ENCODE assay signal across 30 mouse cellular contexts in genomic region chr8:71567587-71567986, GRCm38 (mm10). TPM values are rescaled to one million over a fixed set of nuclear protein-coding genes. Genes with fewer than 3 reads are reported as not detected.
DNase-seq lines count a peak whose midpoint lies in the region; ATAC-seq and TF ChIP-seq lines count a peak whose summit lies in the region.
"Had no signal": no experiment of that assay in that cellular context is flagged by ENCODE, and none has a peak within 500 bp of the region (broad histone marks: within the 10 kb centered on the region; RNA-seq: fewer than 3 reads in every experiment).

No protein-coding gene starts in this region.

- intact Hi-C loops in left cerebral cortex, adult 2 months (cut with DNase I): no loop called here
- intact Hi-C loops in left cerebral cortex, postnatal 4 days (cut with DNase I): loop anchor here (10.0 kb wide), 1 partner anchor 97 kb away; no protein-coding TSS in a partner anchor

- H3K27me3 ChIP-seq in hindbrain, postnatal 0 days (ENCODE audit: insufficient read depth, low read length): 0 out of 2 replicates have a peak, but pooled peaks cover under 1% of the 10 kb centered on the region
- peaks cover 24% of the 10 kb centered on the region for H3K27me3 ChIP-seq in hindbrain, embryonic 14.5 days (ENCODE audit: control insufficient read depth, insufficient read depth, low read length)
- H3K27me3 ChIP-seq in liver, postnatal 0 days (ENCODE audit: insufficient read depth, low read length): peaks cover 9% of the 10 kb centered on the region; the same call in 1 of the 2 replicates

- H3K4me3 ChIP-seq in hindbrain, postnatal 0 days (ENCODE audit: low read length): no peak overlapping the region
- no peak overlapping the region for H3K4me3 ChIP-seq in hindbrain, embryonic 14.5 days (replicated peaks; ENCODE audit: low read length)
- no peak overlapping the region for H3K4me3 ChIP-seq in left cerebral cortex, adult 2 months
- no peak overlapping the region for H3K4me3 ChIP-seq in brown adipose tissue, adult 24 weeks (ENCODE audit: insufficient read depth, low read depth, low read length)
- H3K4me3 ChIP-seq in liver, postnatal 0 days (ENCODE audit: low read depth, low read length): no peak overlapping the region
- H3K4me3 ChIP-seq: heart, embryonic 12.5 days; hindbrain, embryonic 12.5 days; lung, embryonic 15.5 days; midbrain, embryonic 10.5 days; stomach, embryonic 15.5 days had no signal

- H3K9ac ChIP-seq in hindbrain, postnatal 0 days (replicated peaks; ENCODE audit: low read length): 0 out of 2 replicates have a peak overlapping the region, but pooled peaks have one; percentile 3
- H3K9ac ChIP-seq in hindbrain, embryonic 14.5 days: no peak overlapping the region
- no peak overlapping the region for H3K9ac ChIP-seq in liver, postnatal 0 days (replicated peaks)
- H3K9ac ChIP-seq: heart, embryonic 12.5 days; hindbrain, embryonic 12.5 days; liver, embryonic 14.5 days; lung, embryonic 15.5 days; stomach, embryonic 15.5 days had no signal

- no peak overlapping the region for H3K4me2 ChIP-seq in hindbrain, postnatal 0 days (ENCODE audit: low read depth, low read length)
- no peak overlapping the region for H3K4me2 ChIP-seq in hindbrain, embryonic 14.5 days (replicated peaks)
- no peak overlapping the region for H3K4me2 ChIP-seq in liver, postnatal 0 days (ENCODE audit: low read depth, low read length)
- H3K4me2 ChIP-seq: heart, embryonic 12.5 days; hindbrain, embryonic 12.5 days; stomach, embryonic 15.5 days had no signal

- no peak for TF ChIP-seq EP300 in liver, postnatal 0 days (IDR thresholded peaks at IDR 0.05; ENCODE audit: low read depth)

- H3K36me3 ChIP-seq in hindbrain, postnatal 0 days (ENCODE audit: insufficient read depth, low read length): no peaks in the 10 kb centered on the region
- no peaks in the 10 kb centered on the region for H3K36me3 ChIP-seq in hindbrain, embryonic 14.5 days (replicated peaks; ENCODE audit: control insufficient read depth, insufficient read depth)
- no peaks in the 10 kb centered on the region for H3K36me3 ChIP-seq in liver, postnatal 0 days (replicated peaks; ENCODE audit: insufficient read depth, low read length)
- H3K36me3 ChIP-seq: forebrain, embryonic 10.5 days; G1E; heart, embryonic 12.5 days; hindbrain, embryonic 12.5 days; lung, embryonic 15.5 days; midbrain, embryonic 10.5 days; stomach, embryonic 15.5 days had no signal

- peak; percentile 16 for DNase-seq in cerebellum, adult 8-10 months
- no peak for DNase-seq in hindbrain, postnatal 0 days (ENCODE audit: low spot score)
- no peak for DNase-seq in hindbrain, embryonic 14.5 days (ENCODE audit: low spot score)
- no peak for DNase-seq in left cerebral cortex, adult 2 months (ENCODE audit: extremely low spot score in 1 of 2, low spot score in 2 of 2)
- DNase-seq in left cerebral cortex, postnatal 4 days: no peak
- no peak for DNase-seq in liver, postnatal 0 days
- DNase-seq: adrenal gland, postnatal 25 days; cerebellum, adult 11-12 months; cerebellum, postnatal 14 days; heart, postnatal 14 days; right cerebral cortex, postnatal 4 days had no signal

- WGBS in hindbrain, postnatal 0 days: 71% methylated on average over 7 of the region's 7 CpGs
- 78% methylated on average over 7 of the region's 7 CpGs for WGBS in hindbrain, embryonic 14.5 days
- 74% methylated on average over 7 of the region's 7 CpGs for WGBS in liver, postnatal 0 days (ENCODE audit: insufficient replicate concordance)

- H3K9me3 ChIP-seq in hindbrain, postnatal 0 days (ENCODE audit: low read length): no peaks in the 10 kb centered on the region
- no peaks in the 10 kb centered on the region for H3K9me3 ChIP-seq in hindbrain, embryonic 14.5 days (ENCODE audit: control insufficient read depth, low read length)
- H3K9me3 ChIP-seq in liver, postnatal 0 days (ENCODE audit: low read length): peaks cover 3% of the 10 kb centered on the region; the same call in 1 of the 2 replicates
- H3K9me3 ChIP-seq: hindbrain, embryonic 12.5 days; stomach, embryonic 15.5 days had no signal

- peak overlapping the region; percentile 91; the same call in 1 of the 2 replicates for H3K27ac ChIP-seq in hindbrain, postnatal 0 days
- no peak overlapping the region for H3K27ac ChIP-seq in hindbrain, embryonic 14.5 days
- peak overlapping the region; percentile 66 for H3K27ac ChIP-seq in left cerebral cortex, adult 2 months
- H3K27ac ChIP-seq in brown adipose tissue, adult 24 weeks (replicated peaks; ENCODE audit: low read depth, low read length): peak overlapping the region; percentile 90
- no peak overlapping the region for H3K27ac ChIP-seq in liver, postnatal 0 days (ENCODE audit: low read depth)
- H3K27ac ChIP-seq: forebrain, embryonic 10.5 days; hindbrain, embryonic 12.5 days; liver, embryonic 14.5 days; lung, embryonic 15.5 days; midbrain, embryonic 10.5 days; stomach, embryonic 15.5 days had no signal

- H3K4me1 ChIP-seq in hindbrain, postnatal 0 days (ENCODE audit: insufficient read depth, low read length): peaks cover 12% of the 10 kb centered on the region
- peaks cover 22% of the 10 kb centered on the region for H3K4me1 ChIP-seq in hindbrain, embryonic 14.5 days (replicated peaks; ENCODE audit: control insufficient read depth, insufficient read depth, low read length)
- peaks cover 12% of the 10 kb centered on the region for H3K4me1 ChIP-seq in brown adipose tissue, adult 24 weeks (ENCODE audit: control insufficient read depth, insufficient read depth, insufficient read length, low read length)
- peaks cover 32% of the 10 kb centered on the region for H3K4me1 ChIP-seq in liver, postnatal 0 days (ENCODE audit: insufficient read depth)

- no peak for ATAC-seq in cerebellum, adult (ENCODE audit: insufficient number of reproducible peaks, low FRiP score, low TSS enrichment)
- no peak for ATAC-seq in hindbrain, postnatal 0 days
- ATAC-seq in hindbrain, embryonic 14.5 days (ENCODE audit: low FRiP score): no peak
- ATAC-seq in liver, postnatal 0 days: no peak
- ATAC-seq: midbrain, embryonic 16.5 days had no signal

- TF ChIP-seq CTCF in hindbrain, postnatal 0 days (IDR thresholded peaks at IDR 0.05; ENCODE audit: low read depth): no peak
- no peak for TF ChIP-seq CTCF in left cerebral cortex, adult 2 months (IDR thresholded peaks at IDR 0.05)
- no peak for TF ChIP-seq CTCF in liver, postnatal 0 days (IDR thresholded peaks at IDR 0.05; ENCODE audit: low read depth)

RNA-seq across cellular contexts. Expression of gene Slc27a1, which starts 1.1 kb away (rescaled TPM):
- total RNA-seq in hindbrain, postnatal 0 days (2014; rRNA removed): 210 and 238 TPM in 2 replicates
- 127 and 152 TPM in 2 replicates for polyA plus RNA-seq in hindbrain, postnatal 0 days (2015; fragmentation: Nextera tagmentation; extraction: Ambion mirVana)
- polyA plus RNA-seq in hindbrain, embryonic 14.5 days (2014; fragmentation: Nextera tagmentation; extraction: Ambion mirVana): 41.6 and 57.3 TPM in 2 replicates
- total RNA-seq in left cerebral cortex, adult 2 months (2021): 100 to 1,000 TPM; 108 to 109 TPM
- total RNA-seq in left cerebral cortex, postnatal 4 days (2021): 10 to 100 TPM; 60.5 to 71.1 TPM
- polyA plus RNA-seq in brown adipose tissue, adult 24 weeks (2012; ENCODE audit: insufficient read depth, insufficient read length, missing spikeins): 71.7 and 118 TPM in 2 replicates
- polyA plus RNA-seq in liver, postnatal 0 days (2015; fragmentation: Nextera tagmentation; extraction: Ambion mirVana): 6.0 and 6.8 TPM in 2 replicates
- polyA plus RNA-seq: G1E had no signal

RNA-seq across cellular contexts. Expression of gene Nxnl1, which starts 1.2 kb away (rescaled TPM):
- not detected in 2 replicates for total RNA-seq in hindbrain, postnatal 0 days (2014; rRNA removed)
- 0.20 TPM in 1 of 2 replicates, not detected in the other for polyA plus RNA-seq in hindbrain, postnatal 0 days (2015; fragmentation: Nextera tagmentation; extraction: Ambion mirVana)
- polyA plus RNA-seq in hindbrain, embryonic 14.5 days (2014; fragmentation: Nextera tagmentation; extraction: Ambion mirVana): 0.13 TPM in 1 of 2 replicates, not detected in the other
- under 1 TPM in 1 of 2 experiments, not detected in 1; 0.11 TPM for total RNA-seq in left cerebral cortex, adult 2 months (2021)
- not detected for total RNA-seq in left cerebral cortex, postnatal 4 days (2021)
- 0.50 and 1.5 TPM in 2 replicates for polyA plus RNA-seq in brown adipose tissue, adult 24 weeks (2012; ENCODE audit: insufficient read depth, insufficient read length, missing spikeins)
- 0.08 TPM in 1 of 2 replicates, not detected in the other for polyA plus RNA-seq in liver, postnatal 0 days (2015; fragmentation: Nextera tagmentation; extraction: Ambion mirVana)
- total RNA-seq: G1E; layer of hippocampus, postnatal 25 days had no signal
- polyA plus RNA-seq: embryonic facial prominence, embryonic 11.5 days; forebrain, embryonic 10.5 days; frontal cortex, adult 2 months; G1E; heart, embryonic 12.5 days; hindbrain, embryonic 12.5 days; intestine, embryonic 14.5 days; limb, embryonic 14.5 days; lung, embryonic 15.5 days; midbrain, embryonic 10.5 days; midbrain, embryonic 16.5 days; neural tube, embryonic 14.5 days had no signal

RNA-seq across cellular contexts. Expression of gene Tmem221, which starts 8.9 kb away (rescaled TPM):
- total RNA-seq in hindbrain, postnatal 0 days (2014; rRNA removed): 1.3 TPM in 1 of 2 replicates, not detected in the other
- 0.18 and 0.29 TPM in 2 replicates for polyA plus RNA-seq in hindbrain, postnatal 0 days (2015; fragmentation: Nextera tagmentation; extraction: Ambion mirVana)
- polyA plus RNA-seq in hindbrain, embryonic 14.5 days (2014; fragmentation: Nextera tagmentation; extraction: Ambion mirVana): 0.32 TPM in 1 of 2 replicates, not detected in the other
- not detected for total RNA-seq in left cerebral cortex, adult 2 months (2021)
- total RNA-seq in left cerebral cortex, postnatal 4 days (2021): not detected
- not detected in 2 replicates for polyA plus RNA-seq in brown adipose tissue, adult 24 weeks (2012; ENCODE audit: insufficient read depth, insufficient read length, missing spikeins)
- 0.62 and 0.66 TPM in 2 replicates for polyA plus RNA-seq in liver, postnatal 0 days (2015; fragmentation: Nextera tagmentation; extraction: Ambion mirVana)
- total RNA-seq: G1E; gastrocnemius, adult 8-10 months; granulocyte monocyte progenitor cell, adult 5-6 weeks; layer of hippocampus, postnatal 25 days had no signal
- polyA plus RNA-seq: G1E; midbrain, embryonic 16.5 days; neural tube, embryonic 14.5 days had no signal

RNA-seq across cellular contexts. Expression of gene Pgls, which starts 24.4 kb away (rescaled TPM):
- total RNA-seq in hindbrain, postnatal 0 days (2014; rRNA removed): 344 and 379 TPM in 2 replicates
- polyA plus RNA-seq in hindbrain, postnatal 0 days (2015; fragmentation: Nextera tagmentation; extraction: Ambion mirVana): 272 and 275 TPM in 2 replicates
- 243 and 246 TPM in 2 replicates for polyA plus RNA-seq in hindbrain, embryonic 14.5 days (2014; fragmentation: Nextera tagmentation; extraction: Ambion mirVana)
- 10 to 100 TPM; 29.1 to 33.0 TPM for total RNA-seq in left cerebral cortex, adult 2 months (2021)
- total RNA-seq in left cerebral cortex, postnatal 4 days (2021): 10 to 100 TPM; 85.7 to 97.3 TPM
- polyA plus RNA-seq in brown adipose tissue, adult 24 weeks (2012; ENCODE audit: insufficient read depth, insufficient read length, missing spikeins): 181 and 189 TPM in 2 replicates
- 153 and 158 TPM in 2 replicates for polyA plus RNA-seq in liver, postnatal 0 days (2015; fragmentation: Nextera tagmentation; extraction: Ambion mirVana)

RNA-seq across cellular contexts. Expression of gene Mvb12a, which starts 24.9 kb away (rescaled TPM):
- 75.9 and 83.8 TPM in 2 replicates for total RNA-seq in hindbrain, postnatal 0 days (2014; rRNA removed)
- 83.7 and 85.7 TPM in 2 replicates for polyA plus RNA-seq in hindbrain, postnatal 0 days (2015; fragmentation: Nextera tagmentation; extraction: Ambion mirVana)
- 50.8 and 66.6 TPM in 2 replicates for polyA plus RNA-seq in hindbrain, embryonic 14.5 days (2014; fragmentation: Nextera tagmentation; extraction: Ambion mirVana)
- 10 to 100 TPM; 37.2 to 37.6 TPM for total RNA-seq in left cerebral cortex, adult 2 months (2021)
- 10 to 100 TPM; 37.4 to 40.7 TPM for total RNA-seq in left cerebral cortex, postnatal 4 days (2021)
- 29.7 and 30.9 TPM in 2 replicates for polyA plus RNA-seq in brown adipose tissue, adult 24 weeks (2012; ENCODE audit: insufficient read depth, insufficient read length, missing spikeins)
- 61.7 and 62.5 TPM in 2 replicates for polyA plus RNA-seq in liver, postnatal 0 days (2015; fragmentation: Nextera tagmentation; extraction: Ambion mirVana)

Comparison
In these comparisons a context has a peak if more than half of its experiments do, and no peak if none do; other contexts are left out.
1. H3K27ac ChIP-seq: peak in hindbrain, postnatal 0 days (single experiment), left cerebral cortex, adult 2 months (single experiment) and brown adipose tissue, adult 24 weeks (single experiment); none in hindbrain, embryonic 14.5 days (single experiment) and liver, postnatal 0 days (single experiment).